Mouse (Mus musculus) kidney, postnatal 0 days (tissue): ENCODE measurements around the gene Nup188. TPM values are rescaled to one million over a fixed set of nuclear protein-coding genes. Genes with fewer than 3 reads are reported as not detected.

Source experiments
- ATAC-seq: fragments of 200-750 bp; cut with Nextera tagmentation; replicated peaks from 2 replicates; pipeline ENCODE4 v1.8.0; 2017; ENCODE audit warnings: low read depth, moderate number of reproducible peaks, moderate TSS enrichment, moderate library complexity; ENCODE audit not compliant: low FRiP score
- DNase-seq: peaks from one replicate; pipeline ENCODE4 v3.0.0-alpha.2; 2016; ENCODE audit warnings: low spot score
- H3K27ac ChIP-seq: fragments of 300-500 bp; sonication (generic); 2 replicates; pipeline ENCODE4 v1.5.1; 2014; ENCODE audit warnings: mild to moderate bottlenecking
- H3K27me3 ChIP-seq: fragments of 300-500 bp; sonication (generic); 2 replicates; pipeline ENCODE4 v1.6.1; 2014; ENCODE audit warnings: low read length, mixed read lengths; ENCODE audit not compliant: insufficient read depth
- H3K36me3 ChIP-seq: fragments of 300-500 bp; sonication (generic); 2 replicates; pipeline ENCODE4 v1.6.1; 2014; ENCODE audit warnings: low read length, mixed read lengths; ENCODE audit not compliant: insufficient read depth
- H3K4me1 ChIP-seq: fragments of 300-500 bp; sonication (generic); replicated peaks from 2 replicates; pipeline ENCODE4 v1.6.1; 2014; ENCODE audit warnings: antibody characterized with exemption, low read length, mixed read lengths; ENCODE audit not compliant: insufficient read depth
- H3K4me2 ChIP-seq: fragments of 300-500 bp; sonication (generic); 2 replicates; pipeline ENCODE4 v1.6.1; 2014; ENCODE audit warnings: mild to moderate bottlenecking, low read length, moderate library complexity, mixed read lengths
- H3K4me3 ChIP-seq: fragments of 300-500 bp; sonication (generic); replicated peaks from 2 replicates; pipeline ENCODE4 v1.5.1; 2014; ENCODE audit warnings: low read depth, low read length
- H3K9ac ChIP-seq: fragments of 300-500 bp; sonication (generic); 2 replicates; pipeline ENCODE4 v1.6.1; 2014; ENCODE audit warnings: low read depth, low read length
- H3K9me3 ChIP-seq: fragments of 300-500 bp; sonication (generic); replicated peaks from 2 replicates; pipeline ENCODE4 v1.6.1; 2016; ENCODE audit warnings: low read length, inconsistent platforms, mixed read lengths
- CTCF ChIP-seq: IDR thresholded peaks from 2 replicates; pipeline ENCODE4 v1.5.1; 2016; ENCODE audit warnings: antibody characterized with exemption, low read depth, mild to moderate bottlenecking, moderate library complexity
- WGBS: fragments of 180-500 bp; shearing (Covaris S2); extraction: QIAGEN DNeasy Blood & Tissue Kit; methylation state at CpG from one replicate; pipeline ENCODE4 v1.1.7; 2014; 5-methylcytosine and 5-hydroxymethylcytosine counted together
- polyA plus RNA-seq: library from polyadenylated mRNA; unstranded; fragments of >200 nt; fragmentation: Nextera tagmentation; extraction: Ambion mirVana; gene quantifications from 2 replicates; pipeline ENCODE4 v1.2.1, GENCODE M21; 2015

The Nup188 gene
- polyA plus RNA-seq, 1 experiment from 2014 or later = 17.5 TPM

DNA sequence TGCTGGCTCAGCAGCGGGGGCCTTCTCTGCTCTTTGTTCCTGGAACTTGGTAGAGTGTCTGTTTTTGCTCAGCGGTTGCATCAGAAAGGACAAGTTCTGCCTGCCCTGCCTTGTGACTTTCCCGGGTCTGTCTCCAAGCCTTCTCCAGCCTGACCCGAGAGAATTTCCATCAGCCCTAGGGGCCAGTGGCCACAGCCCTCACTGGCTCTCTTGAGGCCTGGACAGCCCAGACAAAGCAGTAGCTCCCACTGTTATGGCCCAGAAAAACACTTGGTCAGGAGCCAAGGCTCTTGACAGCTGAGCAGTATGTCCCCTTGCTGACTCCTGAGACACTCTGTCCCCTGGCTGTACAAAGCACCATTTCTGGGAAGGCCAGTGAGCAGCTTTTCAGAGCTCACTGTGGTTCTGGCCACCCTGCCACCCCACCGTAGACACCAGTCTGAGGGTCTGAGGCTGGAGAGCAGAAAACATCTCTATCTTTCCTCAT lies 20.4 kb upstream of the Nup188 start, which contains the start of gene Phyhd1:
TSS of gene Phyhd1 (plus strand) at position 437 of the 487 bp plus-strand sequence.
- no peaks in the 10 kb centered on the region for H3K9me3 ChIP-seq
- peak; percentile 81 for DNase-seq
- no peaks in the 10 kb centered on the region for H3K27me3 ChIP-seq
- peak within 1 kb of the TSS; percentile 45 for H3K4me2 ChIP-seq
- peaks cover 21% of the 10 kb centered on the region; the same call in 1 of the 2 replicates for H3K36me3 ChIP-seq
- H3K4me1 ChIP-seq = peaks cover 26% of the 10 kb centered on the region
- peak within 1 kb of the TSS; percentile 49 for H3K9ac ChIP-seq
- TF ChIP-seq CTCF = no peak; the same call in 1 of the 2 replicates
- ATAC-seq = peak; percentile 53
- 41% methylated on average over 5 of the region's 5 CpGs for whole genome bisulfite sequencing
- H3K27ac ChIP-seq = peak within 1 kb of the TSS; percentile 94
- no peak within 1 kb of the TSS for H3K4me3 ChIP-seq

DNA sequence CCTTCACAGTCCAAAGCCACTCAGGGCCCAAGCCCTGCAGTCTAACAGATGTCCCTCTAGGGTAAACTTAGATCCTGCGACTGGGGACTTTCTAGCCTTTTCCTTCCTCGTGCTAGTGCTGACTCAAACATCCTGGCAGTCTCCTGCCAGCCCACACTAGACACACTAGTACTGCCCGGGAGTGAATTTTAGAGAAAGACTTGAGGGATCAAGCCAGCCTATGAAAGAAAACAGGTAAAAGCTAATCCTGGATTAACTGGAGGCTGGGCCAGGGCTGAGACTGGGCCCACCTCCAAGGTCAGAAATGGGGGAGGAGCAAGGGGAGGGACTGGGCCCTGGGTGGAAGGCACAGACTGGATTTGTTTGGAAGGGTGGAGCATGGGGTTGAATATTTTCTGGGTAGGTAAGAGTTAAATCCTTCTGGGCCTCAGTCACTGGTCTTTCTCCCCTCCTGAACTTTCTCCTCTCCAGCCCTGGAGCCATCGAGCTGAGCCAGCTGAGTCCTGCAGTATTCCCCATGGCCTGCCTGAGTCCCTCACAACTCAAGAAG lies 19.7 kb upstream of the Nup188 start:
- H3K9ac ChIP-seq = peak overlapping the region; percentile 49; the same call in 1 of the 2 replicates
- peak overlapping the region; percentile 94 for H3K27ac ChIP-seq
- H3K36me3 ChIP-seq = peaks cover 20% of the 10 kb centered on the region; the same call in 1 of the 2 replicates
- H3K4me2 ChIP-seq = peak overlapping the region; percentile 45
- no peak overlapping the region for H3K4me3 ChIP-seq
- ATAC-seq = peak; percentile 81
- H3K4me1 ChIP-seq = peaks cover 26% of the 10 kb centered on the region
- TF ChIP-seq CTCF = no peak
- DNase-seq = peak; percentile 90
- H3K27me3 ChIP-seq = no peaks in the 10 kb centered on the region
- 19% methylated on average over 4 of the region's 4 CpGs for WGBS
- H3K9me3 ChIP-seq = no peaks in the 10 kb centered on the region

DNA sequence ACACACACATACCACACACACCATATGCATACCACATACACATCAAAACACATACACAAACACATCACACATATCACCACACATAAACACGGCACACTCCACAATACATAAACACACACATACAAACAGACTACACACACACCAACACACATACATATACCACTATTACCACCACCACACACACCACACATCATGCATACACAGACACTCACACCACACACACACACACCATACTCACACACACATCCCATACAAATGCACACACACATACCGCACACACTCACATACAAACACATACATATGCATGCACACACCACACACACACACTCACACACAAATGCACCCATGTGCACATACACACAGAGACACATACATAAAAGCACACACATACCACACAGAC lies 18.7 kb upstream of the Nup188 start:
- no peak overlapping the region for H3K9ac ChIP-seq
- H3K9me3 ChIP-seq = no peaks in the 10 kb centered on the region
- H3K4me2 ChIP-seq = no peak overlapping the region
- no peak overlapping the region for H3K27ac ChIP-seq
- peaks cover 26% of the 10 kb centered on the region for H3K4me1 ChIP-seq
- H3K27me3 ChIP-seq = no peaks in the 10 kb centered on the region
- no peak overlapping the region for H3K4me3 ChIP-seq
- 93% methylated on average over 2 of the region's 2 CpGs for WGBS
- H3K36me3 ChIP-seq = peaks cover 18% of the 10 kb centered on the region; the same call in 1 of the 2 replicates
- TF ChIP-seq CTCF = no peak
- DNase-seq = no peak
- ATAC-seq = no peak

DNA sequence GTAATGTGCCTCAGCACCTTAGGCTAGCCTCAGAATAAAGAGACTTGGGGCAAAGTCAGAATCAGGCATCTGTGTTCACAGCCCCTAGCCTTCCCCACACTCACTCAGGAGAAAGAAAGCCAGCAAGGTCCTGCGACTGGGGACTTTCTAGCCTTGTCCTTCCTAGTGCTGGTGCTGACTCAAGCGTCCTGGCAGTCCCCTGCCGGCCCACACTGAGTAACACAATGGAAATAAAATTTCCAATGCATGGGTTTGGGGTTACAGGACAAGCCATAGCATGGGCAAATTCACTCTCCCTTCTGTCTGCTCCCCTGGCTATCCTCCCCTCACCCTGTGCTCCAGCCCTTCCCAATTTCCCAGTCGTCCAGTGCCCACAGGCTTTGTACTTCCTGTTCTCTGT lies 17.8 kb upstream of the Nup188 start:
- Histone ChIP-seq H3K4me2 (no peak overlapping the region), H3K4me1 (peaks cover 26% of the 10 kb centered on the region), H3K4me3 (no peak overlapping the region), H3K27me3 (no peaks in the 10 kb centered on the region), H3K27ac (no peak overlapping the region; the same call in 1 of the 2 replicates), H3K9me3 (no peaks in the 10 kb centered on the region), H3K9ac (no peak overlapping the region), H3K36me3 (peaks cover 10% of the 10 kb centered on the region; the same call in 1 of the 2 replicates)
- no peak; the same call in 1 of the 2 replicates for TF ChIP-seq CTCF
- WGBS = 49% methylated on average over 4 of the region's 4 CpGs
- ATAC-seq (no peak), DNase-seq (no peak)

DNA sequence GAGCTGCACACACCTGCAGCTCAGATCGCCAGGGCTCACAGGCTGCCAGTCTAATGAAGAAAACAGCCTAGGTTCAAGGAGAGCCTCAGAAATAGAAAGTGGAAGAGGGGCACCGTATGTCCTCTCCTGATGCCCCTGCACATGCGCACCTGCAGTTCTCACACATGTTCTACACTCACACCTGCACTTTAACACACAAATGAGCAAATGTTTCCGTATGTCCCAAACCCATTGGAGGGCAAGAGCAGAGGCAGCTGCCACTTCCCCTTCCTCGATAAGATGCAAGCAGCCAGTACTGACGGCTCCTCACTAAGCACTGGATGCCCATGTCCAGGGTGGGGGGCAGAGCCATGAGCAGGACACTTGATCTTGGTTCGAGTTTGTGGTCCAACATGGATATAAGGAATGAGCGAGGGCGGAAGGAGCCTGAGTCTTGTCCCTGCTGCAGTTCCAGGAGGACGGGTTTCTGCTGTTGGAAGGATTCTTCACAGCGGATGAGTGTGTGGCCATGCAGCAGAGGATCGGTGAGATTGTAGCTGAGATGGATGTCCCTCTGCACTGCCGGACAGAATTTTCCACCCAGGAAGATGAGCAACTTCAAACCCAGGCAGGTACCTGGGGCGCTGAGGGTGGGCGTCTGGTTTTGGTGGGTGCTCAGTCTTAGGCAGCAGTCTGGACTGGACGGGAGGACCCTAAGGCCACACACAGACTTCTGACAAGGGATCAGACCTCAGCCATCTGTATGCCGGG lies 16.8 kb upstream of the Nup188 start:
- H3K4me2 ChIP-seq = no peak overlapping the region
- H3K36me3 ChIP-seq = 0 out of 2 replicates have a peak, but pooled peaks cover under 1% of the 10 kb centered on the region
- TF ChIP-seq CTCF = no peak
- peaks cover 26% of the 10 kb centered on the region for H3K4me1 ChIP-seq
- ATAC-seq (no peak), DNase-seq (no peak)
- no peaks in the 10 kb centered on the region for H3K27me3 ChIP-seq
- H3K27ac ChIP-seq = peak overlapping the region; percentile 40; the same call in 1 of the 2 replicates
- 85% methylated on average over 17 of the region's 17 CpGs for WGBS
- no peaks in the 10 kb centered on the region for H3K9me3 ChIP-seq
- no peak overlapping the region for H3K9ac ChIP-seq
- H3K4me3 ChIP-seq = no peak overlapping the region

DNA sequence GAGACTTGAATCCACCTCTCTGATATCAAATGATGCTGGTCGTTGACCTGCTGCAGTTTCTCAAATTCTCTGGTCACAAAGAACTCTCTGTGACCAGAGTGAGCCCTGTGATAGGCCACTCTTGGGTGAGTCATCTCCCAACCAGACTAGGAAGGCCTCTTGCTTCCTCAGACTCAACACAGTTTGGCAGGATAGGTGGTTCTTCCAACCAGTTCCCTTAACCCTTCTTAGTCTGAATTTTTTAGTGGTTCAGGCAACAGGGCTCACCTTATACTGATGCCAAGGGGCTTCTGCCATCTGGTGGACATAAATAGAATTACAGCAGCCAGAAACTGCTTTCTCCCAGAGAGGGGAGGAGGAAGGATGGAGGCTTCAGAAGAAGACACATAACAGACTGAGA lies 16.1 kb upstream of the Nup188 start:
- DNase-seq (peak; percentile 94), ATAC-seq (peak; percentile 67)
- Histone ChIP-seq H3K4me3 (no peak overlapping the region), H3K4me1 (peaks cover 21% of the 10 kb centered on the region), H3K36me3 (no peaks in the 10 kb centered on the region), H3K4me2 (no peak overlapping the region), H3K27me3 (no peaks in the 10 kb centered on the region), H3K27ac (peak overlapping the region; percentile 40; the same call in 1 of the 2 replicates), H3K9me3 (no peaks in the 10 kb centered on the region), H3K9ac (no peak overlapping the region)
- TF ChIP-seq CTCF = peak; percentile 98
- 26% methylated on average over 1 of the region's 1 CpGs for WGBS
